Mouse (Mus musculus): ENCODE results near the gene Arl5a. TPM values are rescaled to one million over a fixed set of nuclear protein-coding genes. Genes with fewer than 3 reads are reported as not detected.

Arl5a gene
- polyA plus RNA-seq, 1 experiment from 2014 or later = 57.0 TPM

- Histone ChIP-seq H3K9ac (ENCODE audit: low read length) (no peak overlapping the region), H3K9me3 (ENCODE audit: control insufficient read depth, low read length) (no peaks in the 10 kb centered on the region), H3K27me3 (replicated peaks; ENCODE audit: control insufficient read depth, insufficient read depth, low read length) (no peaks in the 10 kb centered on the region), H3K27ac (ENCODE audit: low read depth) (no peak overlapping the region), H3K36me3 (ENCODE audit: control insufficient read depth, insufficient read depth, low read length) (no peaks in the 10 kb centered on the region), H3K4me3 (ENCODE audit: low read depth, low read length) (no peak overlapping the region), H3K4me1 (replicated peaks; ENCODE audit: control insufficient read depth, insufficient read depth, low read length) (no peaks in the 10 kb centered on the region), H3K4me2 (ENCODE audit: low read length) (no peak overlapping the region)
- DNase-seq (ENCODE audit: low spot score) (no peak), ATAC-seq (replicated peaks; ENCODE audit: low FRiP score, low TSS enrichment, low read depth) (no peak)
- 59% methylated on average over 13 of the region's 13 CpGs for WGBS
Observed at GRCm38 (mm10) chr2:52377706-52378447, 46.8 kb downstream of the Arl5a start.

- Histone ChIP-seq H3K4me1 (replicated peaks; ENCODE audit: control insufficient read depth, insufficient read depth, low read length) (no peaks in the 10 kb centered on the region; the same call in 1 of the 2 replicates), H3K27ac (ENCODE audit: low read depth) (no peak overlapping the region), H3K36me3 (ENCODE audit: control insufficient read depth, insufficient read depth, low read length) (no peaks in the 10 kb centered on the region), H3K4me3 (ENCODE audit: low read depth, low read length) (no peak overlapping the region), H3K27me3 (replicated peaks; ENCODE audit: control insufficient read depth, insufficient read depth, low read length) (no peaks in the 10 kb centered on the region), H3K4me2 (ENCODE audit: low read length) (no peak overlapping the region), H3K9me3 (ENCODE audit: control insufficient read depth, low read length) (no peaks in the 10 kb centered on the region), H3K9ac (ENCODE audit: low read length) (no peak overlapping the region)
- WGBS = 90% methylated on average over 6 of the region's 6 CpGs
- ATAC-seq (replicated peaks; ENCODE audit: low FRiP score, low TSS enrichment, low read depth) (no peak), DNase-seq (ENCODE audit: low spot score) (no peak)
Observed at GRCm38 (mm10) chr2:52374706-52375105, 50.0 kb downstream of the Arl5a start.

- no peak for ATAC-seq (replicated peaks; ENCODE audit: low FRiP score, low TSS enrichment, low read depth)
- WGBS = 60% methylated on average over 6 of the region's 6 CpGs
Observed at GRCm38 (mm10) chr2:52372480-52372879, 52.2 kb downstream of the Arl5a start.

DNA sequence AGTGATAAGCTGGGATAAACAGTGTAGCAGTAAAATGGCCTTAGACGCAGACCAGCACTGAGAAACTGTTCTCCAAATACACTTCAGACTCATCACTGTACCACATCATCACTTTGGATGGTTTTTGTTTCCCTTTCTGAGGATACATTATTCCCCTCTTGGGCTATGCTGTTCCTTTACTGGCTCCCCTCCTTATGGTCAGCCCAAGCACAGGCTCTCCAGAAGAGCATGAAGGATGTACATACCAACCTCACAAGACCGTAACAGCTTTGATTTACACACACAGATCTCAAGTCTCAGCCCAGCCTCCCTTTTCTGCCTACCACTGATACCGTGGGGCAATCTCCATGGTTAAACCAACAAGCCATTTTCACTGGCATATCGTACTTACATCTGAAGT is 52.6 kb downstream of the Arl5a start:
- Histone ChIP-seq H3K4me3 (ENCODE audit: low read depth, low read length) (no peak overlapping the region), H3K9ac (ENCODE audit: low read length) (no peak overlapping the region), H3K27me3 (replicated peaks; ENCODE audit: control insufficient read depth, insufficient read depth, low read length) (no peaks in the 10 kb centered on the region), H3K4me1 (replicated peaks; ENCODE audit: control insufficient read depth, insufficient read depth, low read length) (no peaks in the 10 kb centered on the region; the same call in 1 of the 2 replicates), H3K27ac (ENCODE audit: low read depth) (no peak overlapping the region), H3K36me3 (ENCODE audit: control insufficient read depth, insufficient read depth, low read length) (no peaks in the 10 kb centered on the region), H3K4me2 (ENCODE audit: low read length) (no peak overlapping the region), H3K9me3 (ENCODE audit: control insufficient read depth, low read length) (no peaks in the 10 kb centered on the region)
- DNase-seq (ENCODE audit: low spot score) (no peak), ATAC-seq (replicated peaks; ENCODE audit: low FRiP score, low TSS enrichment, low read depth) (no peak)
- WGBS = 67% methylated on average over 4 of the region's 4 CpGs

More at GRCm38 (mm10) chr2:52372480-52372879, 52.2 kb downstream of the Arl5a start:
- H3K4me2 ChIP-seq (ENCODE audit: low read length) = no peak overlapping the region
- H3K9me3 ChIP-seq (ENCODE audit: control insufficient read depth, low read length) = no peaks in the 10 kb centered on the region
- no peaks in the 10 kb centered on the region; the same call in 1 of the 2 replicates for H3K4me1 ChIP-seq (replicated peaks; ENCODE audit: control insufficient read depth, insufficient read depth, low read length)
- no peaks in the 10 kb centered on the region for H3K36me3 ChIP-seq (ENCODE audit: control insufficient read depth, insufficient read depth, low read length)
- H3K27me3 ChIP-seq (replicated peaks; ENCODE audit: control insufficient read depth, insufficient read depth, low read length) = no peaks in the 10 kb centered on the region
- no peak for DNase-seq (ENCODE audit: low spot score)
- no peak overlapping the region for H3K27ac ChIP-seq (ENCODE audit: low read depth)
- H3K9ac ChIP-seq (ENCODE audit: low read length) = no peak overlapping the region
- no peak overlapping the region for H3K4me3 ChIP-seq (ENCODE audit: low read depth, low read length)

GRCm38 (mm10) chr2:52371066-52371465 is 53.6 kb downstream of the Arl5a start:
- no peak overlapping the region for H3K9ac ChIP-seq (ENCODE audit: low read length)
- no peaks in the 10 kb centered on the region for H3K27me3 ChIP-seq (replicated peaks; ENCODE audit: control insufficient read depth, insufficient read depth, low read length)
- no peak overlapping the region for H3K4me2 ChIP-seq (ENCODE audit: low read length)
- ATAC-seq (replicated peaks; ENCODE audit: low FRiP score, low TSS enrichment, low read depth) (no peak), DNase-seq (ENCODE audit: low spot score) (no peak)
- no peak overlapping the region for H3K4me3 ChIP-seq (ENCODE audit: low read depth, low read length)
- H3K4me1 ChIP-seq (replicated peaks; ENCODE audit: control insufficient read depth, insufficient read depth, low read length) = no peaks in the 10 kb centered on the region; the same call in 1 of the 2 replicates
- 23% methylated on average over 2 of the region's 2 CpGs for WGBS
- H3K9me3 ChIP-seq (ENCODE audit: control insufficient read depth, low read length) = no peaks in the 10 kb centered on the region
- no peaks in the 10 kb centered on the region for H3K36me3 ChIP-seq (ENCODE audit: control insufficient read depth, insufficient read depth, low read length)
- H3K27ac ChIP-seq (ENCODE audit: low read depth) = no peak overlapping the region

- DNase-seq (ENCODE audit: low spot score) = no peak
- H3K9me3 ChIP-seq (ENCODE audit: control insufficient read depth, low read length) = no peaks in the 10 kb centered on the region
Observed at GRCm38 (mm10) chr2:52369622-52370021, 55.1 kb downstream of the Arl5a start.

DNA sequence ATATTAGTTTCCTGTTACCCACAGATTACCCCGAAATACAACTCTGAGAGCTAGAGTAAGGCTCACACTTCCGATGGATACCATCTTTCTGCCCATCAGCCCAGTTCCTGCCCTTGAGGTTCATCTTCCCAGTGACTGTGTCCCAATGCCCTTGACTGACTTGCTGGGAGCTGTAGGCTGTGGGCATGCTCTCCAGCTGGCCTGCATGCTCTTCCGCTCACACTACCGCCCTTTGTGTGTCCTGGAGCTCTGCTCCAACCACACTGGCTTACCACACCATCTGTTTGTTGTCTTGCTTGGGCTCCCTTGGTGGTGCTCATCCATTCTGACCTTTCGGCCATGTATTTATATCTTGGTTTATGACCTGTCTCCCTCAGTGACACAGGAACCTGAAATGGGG is 57.0 kb downstream of the Arl5a start:
- no peak for DNase-seq (ENCODE audit: low spot score)
- Histone ChIP-seq H3K9ac (ENCODE audit: low read length) (no peak overlapping the region), H3K27ac (ENCODE audit: low read depth) (no peak overlapping the region), H3K27me3 (replicated peaks; ENCODE audit: control insufficient read depth, insufficient read depth, low read length) (no peaks in the 10 kb centered on the region), H3K4me1 (replicated peaks; ENCODE audit: control insufficient read depth, insufficient read depth, low read length) (no peaks in the 10 kb centered on the region; the same call in 1 of the 2 replicates), H3K9me3 (ENCODE audit: control insufficient read depth, low read length) (no peaks in the 10 kb centered on the region), H3K4me3 (ENCODE audit: low read depth, low read length) (no peak overlapping the region), H3K36me3 (ENCODE audit: control insufficient read depth, insufficient read depth, low read length) (no peaks in the 10 kb centered on the region), H3K4me2 (ENCODE audit: low read length) (no peak overlapping the region)
- ATAC-seq (replicated peaks; ENCODE audit: low FRiP score, low TSS enrichment, low read depth) = no peak
- 84% methylated on average over 5 of the region's 5 CpGs for WGBS

More at GRCm38 (mm10) chr2:52369622-52370021, 55.1 kb downstream of the Arl5a start:
- no peaks in the 10 kb centered on the region for H3K27me3 ChIP-seq (replicated peaks; ENCODE audit: control insufficient read depth, insufficient read depth, low read length)
- 76% methylated on average over 6 of the region's 6 CpGs for WGBS
- H3K27ac ChIP-seq (ENCODE audit: low read depth) = no peak overlapping the region
- H3K4me1 ChIP-seq (replicated peaks; ENCODE audit: control insufficient read depth, insufficient read depth, low read length) = no peaks in the 10 kb centered on the region; the same call in 1 of the 2 replicates
- H3K36me3 ChIP-seq (ENCODE audit: control insufficient read depth, insufficient read depth, low read length) = no peaks in the 10 kb centered on the region
- no peak overlapping the region for H3K9ac ChIP-seq (ENCODE audit: low read length)
- no peak overlapping the region for H3K4me2 ChIP-seq (ENCODE audit: low read length)
- no peak for ATAC-seq (replicated peaks; ENCODE audit: low FRiP score, low TSS enrichment, low read depth)
- no peak overlapping the region for H3K4me3 ChIP-seq (ENCODE audit: low read depth, low read length)

- H3K4me1 ChIP-seq (replicated peaks; ENCODE audit: control insufficient read depth, insufficient read depth, low read length) = no peaks in the 10 kb centered on the region; the same call in 1 of the 2 replicates
- H3K9ac ChIP-seq (ENCODE audit: low read length) = no peak overlapping the region
- ATAC-seq (replicated peaks; ENCODE audit: low FRiP score, low TSS enrichment, low read depth) (no peak), DNase-seq (ENCODE audit: low spot score) (no peak)
- H3K4me3 ChIP-seq (ENCODE audit: low read depth, low read length) = no peak overlapping the region
- H3K36me3 ChIP-seq (ENCODE audit: control insufficient read depth, insufficient read depth, low read length) = no peaks in the 10 kb centered on the region
- WGBS = 63% methylated on average over 13 of the region's 13 CpGs
- H3K9me3 ChIP-seq (ENCODE audit: control insufficient read depth, low read length) = no peaks in the 10 kb centered on the region
- no peak overlapping the region for H3K27ac ChIP-seq (ENCODE audit: low read depth)
- H3K27me3 ChIP-seq (replicated peaks; ENCODE audit: control insufficient read depth, insufficient read depth, low read length) = no peaks in the 10 kb centered on the region
- H3K4me2 ChIP-seq (ENCODE audit: low read length) = no peak overlapping the region
Observed at GRCm38 (mm10) chr2:52367248-52367647, 57.5 kb downstream of the Arl5a start.

DNA sequence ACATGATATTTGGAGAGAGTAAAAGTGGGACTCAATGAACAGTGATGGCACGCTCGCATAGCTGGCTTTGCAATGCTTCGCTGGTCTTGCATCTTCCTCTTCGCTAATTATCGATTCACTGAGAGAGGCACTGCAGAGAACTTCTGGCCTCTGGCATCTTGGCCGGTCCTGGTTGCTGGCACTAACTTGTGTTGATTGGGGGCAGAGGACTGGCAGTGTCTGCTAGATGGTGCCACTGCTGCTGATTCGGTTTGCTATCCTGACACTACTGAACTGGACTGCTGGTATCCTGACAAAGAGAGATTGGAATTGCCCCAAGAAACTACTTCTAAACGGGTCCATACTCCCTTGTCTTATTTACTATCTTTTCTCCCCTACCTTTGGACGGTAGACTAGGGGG is 63.6 kb downstream of the Arl5a start:
- H3K36me3 ChIP-seq (ENCODE audit: control insufficient read depth, insufficient read depth, low read length) = no peaks in the 10 kb centered on the region
- WGBS = 88% methylated on average over 9 of the region's 9 CpGs

More for the DNA sequence above, 63.6 kb downstream of the Arl5a start:
- DNase-seq (ENCODE audit: low spot score) (no peak), ATAC-seq (replicated peaks; ENCODE audit: low FRiP score, low TSS enrichment, low read depth) (no peak)
- H3K27me3 ChIP-seq (replicated peaks; ENCODE audit: control insufficient read depth, insufficient read depth, low read length) = no peaks in the 10 kb centered on the region
- H3K9ac ChIP-seq (ENCODE audit: low read length) = no peak overlapping the region
- no peaks in the 10 kb centered on the region for H3K4me1 ChIP-seq (replicated peaks; ENCODE audit: control insufficient read depth, insufficient read depth, low read length)
- H3K4me2 ChIP-seq (ENCODE audit: low read length) = no peak overlapping the region
- no peak overlapping the region for H3K4me3 ChIP-seq (ENCODE audit: low read depth, low read length)
- H3K9me3 ChIP-seq (ENCODE audit: control insufficient read depth, low read length) = no peaks in the 10 kb centered on the region
- no peak overlapping the region for H3K27ac ChIP-seq (ENCODE audit: low read depth)

Data from intestine, embryonic 14.5 days (tissue).